Mouse (Mus musculus) liver, embryonic 14.5 days (tissue): Measurements from ENCODE around the gene Per1. TPM values are rescaled to one million over a fixed set of nuclear protein-coding genes. Genes with fewer than 3 reads are reported as not detected.
"Not testable (repeated sequence)": the region's sequence is repeated elsewhere in the genome, so short reads cannot be mapped to it uniquely, and the experiment has no call there.

Source experiments
- ATAC-seq: fragments of 200-750 bp; cut with Nextera tagmentation; 2 replicates; pipeline ENCODE4 v1.8.0; 2017; ENCODE audit warnings: moderate number of reproducible peaks, mild to moderate bottlenecking, moderate library complexity; ENCODE audit not compliant: insufficient read depth
- DNase-seq, 3 experiments: peaks; one replicate each; pipeline ENCODE4 v3.0.0-alpha.2; 2012 to 2013; ENCODE audit warnings: low read depth in 3 of 3, low spot score in 3 of 3
- H3K27ac ChIP-seq: fragments of 300-500 bp; sonication (generic); 2 replicates; pipeline ENCODE4 v1.5.1; 2014; ENCODE audit warnings: moderate library complexity, mild to moderate bottlenecking, control low read depth, inconsistent platforms
- H3K27me3 ChIP-seq: fragments of 300-500 bp; sonication (generic); 2 replicates; pipeline ENCODE4 v1.6.1; 2014; ENCODE audit warnings: mild to moderate bottlenecking, low read length, moderate library complexity; ENCODE audit not compliant: control insufficient read depth, insufficient read depth
- H3K36me3 ChIP-seq: fragments of 300-500 bp; sonication (generic); replicated peaks from 2 replicates; pipeline ENCODE4 v1.6.1; 2014; ENCODE audit warnings: low read depth; ENCODE audit not compliant: control insufficient read depth, insufficient read depth
- H3K4me1 ChIP-seq, 2 experiments: fragments of 200-500 bp in 1 of 2; fragments of 300-500 bp in 1 of 2; sonication (generic) in 1 of 2; replicated peaks; 2 replicates each; pipeline ENCODE4 v1.6.1; 2012 to 2014; ENCODE audit warnings: antibody characterized with exemption in 1 of 2, inconsistent platforms in 1 of 2, low read length in 1 of 2; ENCODE audit not compliant: control insufficient read depth in 2 of 2, insufficient read depth in 2 of 2
- H3K4me2 ChIP-seq: fragments of 300-500 bp; sonication (generic); 2 replicates; pipeline ENCODE4 v1.6.1; 2014; ENCODE audit warnings: low read depth, mild to moderate bottlenecking, control low read depth, moderate library complexity
- H3K4me3 ChIP-seq, 2 experiments: fragments of 200-500 bp in 1 of 2; fragments of 300-500 bp in 1 of 2; sonication (generic) in 1 of 2; 2 replicates each; pipeline ENCODE4 v1.5.1; 2012 to 2014; ENCODE audit warnings: low read depth in 2 of 2, low read length in 2 of 2, mild to moderate bottlenecking in 2 of 2, control low read depth in 1 of 2, inconsistent platforms in 1 of 2, moderate library complexity in 1 of 2; ENCODE audit not compliant: insufficient read depth in 1 of 2
- H3K9ac ChIP-seq: fragments of 300-500 bp; sonication (generic); replicated peaks from 2 replicates; pipeline ENCODE4 v1.6.1; 2014; ENCODE audit warnings: mild to moderate bottlenecking, control low read depth, moderate library complexity
- H3K9me3 ChIP-seq: fragments of 300-500 bp; sonication (generic); 2 replicates; pipeline ENCODE4 v1.6.1; 2016; ENCODE audit warnings: low read length, mixed read lengths; ENCODE audit not compliant: control insufficient read depth
- CTCF ChIP-seq: IDR thresholded peaks from 2 replicates; pipeline ENCODE4 v1.5.1; 2016; ENCODE audit warnings: antibody characterized with exemption, low read depth, control low read depth
- EP300 ChIP-seq: IDR thresholded peaks from 2 replicates; pipeline ENCODE4 v1.6.1; 2016; ENCODE audit warnings: antibody characterized with exemption, low read depth
- WGBS: fragments of 180-500 bp; shearing (Covaris S2); extraction: QIAGEN DNeasy Blood & Tissue Kit; methylation state at CpG from one replicate; pipeline ENCODE4 v1.1.7; 2014; ENCODE audit not compliant: insufficient replicate concordance; 5-methylcytosine and 5-hydroxymethylcytosine counted together
- polyA plus RNA-seq, 2 experiments: library from polyadenylated mRNA; depleted of rRNA in 1 of 2; stranded (reverse) in 1 of 2; unstranded in 1 of 2; fragments of >200 nt; fragmentation: Nextera tagmentation in 1 of 2; extraction: Ambion mirVana in 1 of 2; gene quantifications; 2 replicates each; pipeline versions ENCODE4 v1.2.1 to v1.2.3; 2012 to 2014

The Per1 gene
- polyA plus RNA-seq, 2 experiments = 1.9 to 4.2 TPM

DNA sequence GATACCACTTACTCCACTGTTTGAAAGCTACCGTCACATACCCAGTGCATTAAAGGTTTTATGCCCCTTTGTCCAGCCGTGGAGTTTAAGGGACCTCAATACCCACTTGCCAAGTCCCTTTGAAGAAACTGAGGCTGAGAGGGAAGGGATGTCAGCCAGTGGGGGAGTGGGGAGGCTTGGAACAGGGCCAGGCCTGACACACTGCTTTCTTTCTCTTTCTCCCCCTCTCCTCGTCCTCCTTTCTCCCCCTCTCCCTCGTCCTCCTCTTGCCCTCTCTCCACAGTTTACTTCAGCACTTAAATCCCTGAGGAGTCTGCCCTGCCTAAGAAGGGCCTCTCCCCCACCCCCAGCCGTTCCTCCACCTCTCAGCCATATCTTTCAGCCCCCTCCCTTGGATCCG, 4.7 kb upstream of the Per1 start:
- Histone ChIP-seq H3K9ac (no peak overlapping the region), H3K4me2 (peak overlapping the region; percentile 93), H3K27me3 (no peaks in the 10 kb centered on the region), H3K4me1 (peaks cover 15 to 20% of the 10 kb centered on the region in 2 experiments), H3K9me3 (no peaks in the 10 kb centered on the region), H3K4me3 (no peak overlapping the region), H3K27ac (no peak overlapping the region), H3K36me3 (peaks cover 10% of the 10 kb centered on the region)
- no peak for DNase-seq
- 79% methylated on average over 6 of the region's 6 CpGs for WGBS
- ATAC-seq = no peak
- TF ChIP-seq CTCF = no peak
- no peak for TF ChIP-seq EP300

DNA sequence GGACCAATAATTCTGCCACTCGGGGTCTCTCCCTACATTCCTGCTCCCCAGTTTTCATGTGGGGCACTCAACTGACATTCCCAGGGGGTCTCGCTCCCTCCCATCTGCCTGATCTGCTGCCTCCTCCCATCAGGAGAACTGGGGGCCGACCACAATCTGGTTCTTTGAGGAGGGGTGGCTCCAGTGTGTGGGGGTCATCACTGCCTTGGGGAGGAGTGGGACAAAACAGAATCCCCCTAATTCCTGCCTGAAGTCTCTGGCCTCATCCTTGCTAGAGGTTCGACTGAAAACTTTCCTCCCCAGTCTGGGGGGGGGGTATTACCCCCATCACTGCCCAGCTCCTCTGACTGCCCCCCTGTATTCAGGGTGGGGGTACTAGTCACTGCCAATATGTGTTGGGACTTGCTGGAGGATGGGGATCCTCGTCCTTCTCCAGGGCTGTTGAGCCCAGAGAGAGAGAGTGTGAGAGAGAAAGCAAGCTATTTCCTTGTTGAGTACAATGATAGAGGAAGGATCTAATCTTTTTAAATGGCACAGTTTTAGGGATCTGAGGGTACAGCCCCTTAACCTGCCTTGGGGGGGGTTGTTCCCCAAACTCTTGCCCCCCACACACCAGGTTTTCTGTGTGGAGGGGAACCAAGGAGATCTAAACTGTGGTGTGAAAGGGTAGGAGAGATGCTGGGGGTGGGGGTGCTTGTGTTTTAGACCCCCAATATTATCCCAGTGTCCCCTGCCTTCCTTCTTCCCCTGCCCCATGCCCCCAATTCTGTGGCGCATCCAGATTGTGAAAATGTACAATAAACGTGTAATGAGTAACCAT, 3.2 kb upstream of the Per1 start:
- Histone ChIP-seq H3K4me1 (peaks cover 27 to 31% of the 10 kb centered on the region in 2 experiments), H3K27me3 (no peaks in the 10 kb centered on the region), H3K9ac (no peak overlapping the region), H3K4me3 (no peak overlapping the region), H3K9me3 (no peaks in the 10 kb centered on the region), H3K36me3 (peaks cover 10% of the 10 kb centered on the region), H3K27ac (no peak overlapping the region), H3K4me2 (no peak overlapping the region)
- TF ChIP-seq CTCF (no peak), EP300 (no peak)
- WGBS = 53% methylated on average over 7 of the region's 7 CpGs
- no peak for DNase-seq
- no peak for ATAC-seq

DNA sequence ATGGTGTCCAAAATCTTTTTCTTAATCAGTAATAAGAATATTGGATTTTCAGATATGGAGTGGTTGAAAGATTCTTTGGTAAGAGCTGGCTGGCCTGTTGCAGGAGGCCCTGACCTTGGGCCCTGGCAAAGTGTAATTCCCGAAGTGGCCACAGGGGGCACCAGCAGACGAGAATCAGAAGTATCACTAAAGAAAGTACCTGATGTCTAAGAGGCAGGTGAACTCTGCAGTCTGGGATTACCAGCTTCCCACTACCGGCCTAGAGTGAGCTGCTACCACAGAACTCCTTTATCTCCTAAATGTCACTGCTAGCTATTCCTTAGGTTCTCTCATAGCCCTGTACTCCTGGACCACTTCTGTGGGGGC, 2.6 kb upstream of the Per1 start:
- 3% methylated on average over 3 of the region's 3 CpGs for WGBS
- Histone ChIP-seq H3K9ac (no peak overlapping the region), H3K4me1 (peaks cover 31 to 35% of the 10 kb centered on the region in 2 experiments), H3K4me3 (no peak overlapping the region), H3K27ac (no peak overlapping the region), H3K4me2 (no peak overlapping the region), H3K9me3 (no peaks in the 10 kb centered on the region), H3K36me3 (peaks cover 10% of the 10 kb centered on the region), H3K27me3 (no peaks in the 10 kb centered on the region)
- ATAC-seq (no peak), DNase-seq (peak in 2 of 3 experiments; percentile 68 to 72)
- TF ChIP-seq CTCF (peak; percentile 93), EP300 (no peak)

DNA sequence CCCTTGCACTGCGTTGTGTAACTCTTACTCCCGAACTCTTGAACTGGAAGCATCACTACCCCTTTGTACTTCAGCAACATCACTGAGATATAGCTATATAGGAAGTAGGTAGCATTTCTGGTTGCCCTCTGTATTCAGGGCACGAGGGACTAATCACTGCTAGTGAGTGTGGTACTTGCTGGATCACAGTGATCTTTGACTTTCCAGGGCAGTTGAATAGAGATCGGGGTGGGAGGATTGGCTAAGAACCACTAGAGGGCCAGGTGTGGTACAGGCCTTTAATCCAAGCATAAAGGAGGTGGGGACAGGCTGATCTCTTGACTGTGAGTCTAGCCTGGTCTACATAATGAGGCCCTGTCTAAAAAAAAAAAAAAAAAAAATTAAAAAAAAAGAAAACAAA, 2.1 kb upstream of the Per1 start:
- no peak overlapping the region for H3K4me3 ChIP-seq
- no peak for ATAC-seq
- TF ChIP-seq CTCF (no peak), EP300 (no peak)
- DNase-seq = no peak
- no peaks in the 10 kb centered on the region for H3K27me3 ChIP-seq
- no peak overlapping the region for H3K27ac ChIP-seq
- no peak overlapping the region for H3K9ac ChIP-seq
- H3K9me3 ChIP-seq = no peaks in the 10 kb centered on the region
- no peak overlapping the region for H3K4me2 ChIP-seq
- H3K36me3 ChIP-seq = peaks cover 10% of the 10 kb centered on the region
- H3K4me1 ChIP-seq = peaks cover 37 to 38% of the 10 kb centered on the region in 2 experiments
- 76% methylated on average over 4 of the region's 4 CpGs for WGBS

DNA sequence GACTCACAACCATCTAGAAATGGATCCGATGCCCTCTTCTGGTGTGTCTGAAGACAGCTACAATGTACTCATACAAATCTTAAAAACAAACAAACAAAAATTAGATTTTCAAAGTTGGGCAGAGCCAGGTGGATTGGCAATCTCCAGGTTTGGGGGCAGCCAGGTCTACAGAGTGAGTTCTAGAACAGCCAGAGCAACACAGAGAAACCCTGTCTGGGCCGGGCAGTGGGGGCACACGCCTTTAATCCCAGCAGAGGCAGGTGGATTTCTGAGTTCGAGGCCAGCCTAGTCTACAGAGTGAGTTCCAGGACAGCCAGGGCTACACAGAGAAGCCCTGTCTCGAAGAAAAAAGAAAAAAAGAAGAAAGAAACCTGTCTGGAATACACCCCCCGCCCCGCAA, 1.2 kb upstream of the Per1 start:
- not testable (repeated sequence) for H3K4me2 ChIP-seq

More for the DNA sequence above, 1.2 kb upstream of the Per1 start:
- H3K4me1 ChIP-seq = peaks cover 44% of the 10 kb centered on the region in 2 experiments
- not testable (repeated sequence) for H3K27me3 ChIP-seq, H3K9ac ChIP-seq, H3K4me3 ChIP-seq, H3K27ac ChIP-seq, H3K9me3 ChIP-seq, DNase-seq, ATAC-seq
- H3K36me3 ChIP-seq = peaks cover 10% of the 10 kb centered on the region
- 78% methylated on average over 7 of the region's 7 CpGs for WGBS
